Mouse (Mus musculus) stomach, postnatal 0 days (tissue): ENCODE measurements at regions not wholly inside any gene's neighbourhood (a gene's known extent, or its start where the extent isn't known, plus 50 kb on each side); places are given as distances from the start of the nearest gene placed in this dataset.

Source experiments
- CTCF ChIP-seq: IDR thresholded peaks from 2 replicates; pipeline ENCODE4 v1.5.1; 2016; ENCODE audit warnings: antibody characterized with exemption, low read depth, mild to moderate bottlenecking, moderate library complexity
- EP300 ChIP-seq: optimal IDR thresholded peaks from 2 replicates; pipeline ENCODE3; 2016; ENCODE audit warnings: antibody characterized with exemption

- TF ChIP-seq CTCF: no peak
- TF ChIP-seq EP300: no peak
Measured at GRCm38 (mm10) chr8:128155604-128156003, 202.8 kb upstream of the Nrp1 start.
